Mouse (Mus musculus): ENCODE results near the gene Rbm48.

DNA sequence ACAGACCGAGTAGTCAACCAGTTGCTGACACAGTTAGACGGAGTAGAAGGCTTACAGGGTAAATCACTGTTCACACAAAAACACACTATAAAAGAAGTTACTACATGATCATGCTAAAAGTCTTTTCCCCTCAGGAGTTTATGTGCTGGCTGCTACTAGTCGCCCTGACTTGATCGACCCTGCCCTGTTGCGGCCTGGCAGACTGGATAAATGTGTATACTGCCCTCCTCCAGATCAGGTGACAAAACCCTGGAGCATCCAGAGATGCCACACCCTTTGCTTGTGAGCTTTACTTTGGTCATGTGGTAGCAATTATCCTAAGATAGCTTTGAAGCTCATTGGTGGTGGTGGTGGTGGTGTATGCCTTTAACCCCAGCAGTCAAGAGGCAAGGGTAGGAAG lies 33.7 kb upstream of the Rbm48 start:
- TF ChIP-seq POLR2A (IDR thresholded peaks at IDR 0.05; ENCODE audit: insufficient read depth, low read depth, low read length) (no peak), CTCF (IDR thresholded peaks at IDR 0.05; ENCODE audit: insufficient read depth, low read depth, low read length) (no peak)

All from olfactory bulb, adult 2 months (tissue).